ENCODE assay signal across 22 mouse cellular contexts in genomic region chr17:86601116-86601515, GRCm38 (mm10).
DNase-seq lines count a peak whose midpoint lies in the region; ATAC-seq and TF ChIP-seq lines count a peak whose summit lies in the region.
"Had no signal": no experiment of that assay in that cellular context is flagged by ENCODE, and none has a peak within 500 bp of the region (broad histone marks: within the 10 kb centered on the region; RNA-seq: fewer than 3 reads in every experiment).

No protein-coding gene starts in this region.

- H3K36me3 ChIP-seq in kidney, embryonic 14.5 days (ENCODE audit: control insufficient read depth, insufficient read depth, low read length) = no peaks in the 10 kb centered on the region
- H3K36me3 ChIP-seq in stomach, embryonic 15.5 days = no peaks in the 10 kb centered on the region
- H3K36me3 ChIP-seq in stomach, postnatal 0 days (ENCODE audit: control insufficient read depth, insufficient read depth, low read length) = no peaks in the 10 kb centered on the region
- H3K36me3 ChIP-seq: embryonic facial prominence, embryonic 13.5 days; forebrain, embryonic 15.5 days; midbrain, embryonic 15.5 days; neural tube, embryonic 15.5 days had no signal

- H3K9ac ChIP-seq in kidney, embryonic 14.5 days (ENCODE audit: low read depth, low read length) = no peak overlapping the region
- no peak overlapping the region for H3K9ac ChIP-seq in stomach, embryonic 15.5 days
- no peak overlapping the region for H3K9ac ChIP-seq in stomach, postnatal 0 days (ENCODE audit: low read length)
- H3K9ac ChIP-seq: embryonic facial prominence, embryonic 13.5 days; forebrain, embryonic 15.5 days; heart, embryonic 13.5 days; midbrain, embryonic 15.5 days; neural tube, embryonic 15.5 days had no signal

- H3K27ac ChIP-seq in kidney, embryonic 14.5 days (ENCODE audit: low read depth, low read length) = no peak overlapping the region
- H3K27ac ChIP-seq in stomach, embryonic 15.5 days = no peak overlapping the region
- H3K27ac ChIP-seq in stomach, postnatal 0 days (replicated peaks) = no peak overlapping the region
- H3K27ac ChIP-seq: embryonic facial prominence, embryonic 13.5 days; forebrain, embryonic 15.5 days; heart, embryonic 13.5 days; layer of hippocampus, adult 2 months; midbrain, embryonic 15.5 days; neural tube, embryonic 15.5 days had no signal

- no peak for TF ChIP-seq EP300 in stomach, postnatal 0 days (optimal IDR thresholded peaks at IDR 0.05)

- no peak for ATAC-seq in kidney, embryonic 14.5 days (ENCODE audit: low FRiP score, low TSS enrichment)
- peak; percentile 50; the same call in 1 of the 2 replicates for ATAC-seq in stomach, embryonic 15.5 days (ENCODE audit: insufficient read depth, low FRiP score, low read depth)
- no peak for ATAC-seq in stomach, postnatal 0 days (ENCODE audit: low FRiP score, low TSS enrichment)
- ATAC-seq: forebrain, embryonic 15.5 days; hindbrain, embryonic 16.5 days; midbrain, embryonic 15.5 days had no signal

- H3K27me3 ChIP-seq in kidney, embryonic 14.5 days (ENCODE audit: control insufficient read depth, insufficient read depth, low read length) = no peaks in the 10 kb centered on the region
- no peaks in the 10 kb centered on the region for H3K27me3 ChIP-seq in stomach, embryonic 15.5 days (replicated peaks)
- H3K27me3 ChIP-seq in stomach, postnatal 0 days (ENCODE audit: control insufficient read depth, insufficient read depth, low read length) = no peaks in the 10 kb centered on the region
- H3K27me3 ChIP-seq: embryonic facial prominence, embryonic 13.5 days; forebrain, embryonic 15.5 days; heart, embryonic 13.5 days; midbrain, embryonic 15.5 days; neural tube, embryonic 15.5 days had no signal

- 0 out of 2 replicates have a peak, but pooled peaks cover 8% of the 10 kb centered on the region for H3K4me1 ChIP-seq in kidney, embryonic 14.5 days (ENCODE audit: control insufficient read depth, insufficient read depth, low read length)
- no peaks in the 10 kb centered on the region for H3K4me1 ChIP-seq in stomach, embryonic 15.5 days
- no peaks in the 10 kb centered on the region for H3K4me1 ChIP-seq in stomach, postnatal 0 days (replicated peaks; ENCODE audit: control insufficient read depth, insufficient read depth)
- H3K4me1 ChIP-seq: embryonic facial prominence, embryonic 13.5 days; forebrain, embryonic 15.5 days; midbrain, embryonic 15.5 days; neural tube, embryonic 15.5 days had no signal

- no peaks in the 10 kb centered on the region for H3K9me3 ChIP-seq in kidney, embryonic 14.5 days (ENCODE audit: control insufficient read depth, low read length)
- no peaks in the 10 kb centered on the region for H3K9me3 ChIP-seq in stomach, embryonic 15.5 days
- no peaks in the 10 kb centered on the region for H3K9me3 ChIP-seq in stomach, postnatal 0 days (ENCODE audit: control insufficient read depth, low read length)
- H3K9me3 ChIP-seq: embryonic facial prominence, embryonic 13.5 days; forebrain, embryonic 15.5 days; heart, embryonic 13.5 days; midbrain, embryonic 15.5 days; neural tube, embryonic 15.5 days had no signal

- no peak overlapping the region for H3K4me3 ChIP-seq in kidney, embryonic 14.5 days (ENCODE audit: low read length)
- H3K4me3 ChIP-seq in stomach, embryonic 15.5 days (replicated peaks) = no peak overlapping the region
- no peak overlapping the region for H3K4me3 ChIP-seq in stomach, postnatal 0 days (ENCODE audit: low read depth, low read length)
- H3K4me3 ChIP-seq: embryonic facial prominence, embryonic 13.5 days; forebrain, embryonic 15.5 days; heart, embryonic 13.5 days; layer of hippocampus, adult 2 months; midbrain, embryonic 15.5 days; neural tube, embryonic 15.5 days had no signal

- DNase-seq in adrenal gland, adult 2 months = peak; percentile 12
- DNase-seq in adrenal gland, postnatal 10 days = no peak
- DNase-seq in kidney, adult 9 months = peak; percentile 64
- DNase-seq in stomach, postnatal 0 days (ENCODE audit: low spot score) = no peak
- peak; percentile 74 for DNase-seq in yolk sac, embryonic 10.5 days (ENCODE audit: low spot score)
- no peak for DNase-seq in cerebellum, adult 11 months
- DNase-seq: adrenal gland, adult 8-10 months; cerebellum, postnatal 10 days; heart, postnatal 36 days; left cerebral cortex, postnatal 4 days; lung, adult 18-20 months; spleen, adult 18-20 months; thymus, adult 2 months had no signal

- no peak overlapping the region for H3K4me2 ChIP-seq in kidney, embryonic 14.5 days (replicated peaks; ENCODE audit: low read depth, low read length)
- H3K4me2 ChIP-seq in stomach, embryonic 15.5 days = no peak overlapping the region
- no peak overlapping the region for H3K4me2 ChIP-seq in stomach, postnatal 0 days (replicated peaks; ENCODE audit: low read depth)
- H3K4me2 ChIP-seq: embryonic facial prominence, embryonic 13.5 days; forebrain, embryonic 15.5 days; heart, embryonic 13.5 days; midbrain, embryonic 15.5 days; neural tube, embryonic 15.5 days had no signal

- no peak for TF ChIP-seq CTCF in stomach, postnatal 0 days (IDR thresholded peaks at IDR 0.05; ENCODE audit: low read depth)

- WGBS in kidney, embryonic 14.5 days = 21% methylated on average over 6 of the region's 6 CpGs
- 58% methylated on average over 6 of the region's 6 CpGs for WGBS in stomach, embryonic 15.5 days
- WGBS in stomach, postnatal 0 days = 63% methylated on average over 6 of the region's 6 CpGs

Comparison
In these comparisons a context has a peak if more than half of its experiments do, and no peak if none do; other contexts are left out.
1. DNase-seq: peak in adrenal gland, adult 2 months (single experiment), kidney, adult 9 months (single experiment) and yolk sac, embryonic 10.5 days (single experiment); none in adrenal gland, postnatal 10 days (single experiment), stomach, postnatal 0 days (single experiment) and cerebellum, adult 11 months (single experiment).